Mouse (Mus musculus) kidney, embryonic 16.5 days (tissue): ENCODE measurements around the gene Il18bp. TPM values are rescaled to one million over a fixed set of nuclear protein-coding genes. Genes with fewer than 3 reads are reported as not detected.
"Not testable (repeated sequence)": the region's sequence is repeated elsewhere in the genome, so short reads cannot be mapped to it uniquely, and the experiment has no call there.

Experiments used
- ATAC-seq: fragments of 200-750 bp; cut with Nextera tagmentation; 2 replicates; pipeline ENCODE4 v1.8.0; 2017; ENCODE audit warnings: moderate TSS enrichment; ENCODE audit not compliant: low FRiP score, low TSS enrichment
- H3K27ac ChIP-seq: fragments of 300-500 bp; sonication (generic); 2 replicates; pipeline ENCODE4 v1.5.1; 2014; ENCODE audit warnings: low read length
- H3K27me3 ChIP-seq: fragments of 300-500 bp; sonication (generic); 2 replicates; pipeline ENCODE4 v1.6.1; 2014; ENCODE audit warnings: low read length, control low read depth, mixed read lengths; ENCODE audit not compliant: insufficient read depth
- H3K36me3 ChIP-seq: fragments of 300-500 bp; sonication (generic); 2 replicates; pipeline ENCODE4 v1.6.1; 2014; ENCODE audit warnings: low read length, control low read depth, mixed read lengths; ENCODE audit not compliant: insufficient read depth
- H3K4me1 ChIP-seq: fragments of 300-500 bp; sonication (generic); 2 replicates; pipeline ENCODE4 v1.6.1; 2014; ENCODE audit warnings: low read length, control low read depth, mixed read lengths; ENCODE audit not compliant: insufficient read depth
- H3K4me2 ChIP-seq: fragments of 300-500 bp; sonication (generic); replicated peaks from 2 replicates; pipeline ENCODE4 v1.6.1; 2014; ENCODE audit warnings: low read depth, low read length
- H3K4me3 ChIP-seq: fragments of 300-500 bp; sonication (generic); 2 replicates; pipeline ENCODE4 v1.5.1; 2014; ENCODE audit warnings: mild to moderate bottlenecking, low read length
- H3K9ac ChIP-seq: fragments of 300-500 bp; sonication (generic); replicated peaks from 2 replicates; pipeline ENCODE4 v1.6.1; 2014; ENCODE audit warnings: low read length
- H3K9me3 ChIP-seq: fragments of 300-500 bp; sonication (generic); 2 replicates; pipeline ENCODE4 v1.6.1; 2016; ENCODE audit warnings: low read length, control low read depth
- WGBS: fragments of 180-500 bp; shearing (Covaris S2); extraction: QIAGEN DNeasy Blood & Tissue Kit; methylation state at CpG from one replicate; pipeline ENCODE4 v1.1.7; 2014; 5-methylcytosine and 5-hydroxymethylcytosine counted together
- polyA plus RNA-seq: library from polyadenylated mRNA; unstranded; fragments of >200 nt; fragmentation: Nextera tagmentation; extraction: Ambion mirVana; gene quantifications from 2 replicates; pipeline ENCODE4 v1.2.1, GENCODE M21; 2015

The Il18bp gene
- polyA plus RNA-seq, 1 experiment from 2014 or later: 3.3 TPM

DNA sequence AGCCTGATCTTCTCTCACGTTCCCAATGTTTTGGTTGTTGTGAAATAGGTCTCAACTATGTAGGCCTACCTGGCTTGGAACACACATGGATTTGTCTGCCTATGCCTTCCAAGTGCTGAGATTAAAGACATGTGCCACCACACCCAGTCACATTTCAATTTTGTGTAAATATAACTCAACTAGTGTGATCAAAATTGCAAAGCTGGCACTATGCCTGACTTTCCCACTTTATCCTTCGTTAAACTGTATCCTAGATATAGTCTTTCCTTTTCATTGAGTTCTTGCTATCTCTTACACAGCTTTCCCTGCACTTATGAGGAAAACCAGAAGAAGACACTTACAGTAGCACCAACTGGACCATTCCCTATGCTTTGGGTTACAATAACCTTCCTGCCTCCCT is 17.0 kb upstream of the Il18bp start:
- no peak for ATAC-seq
- Histone ChIP-seq H3K36me3 (peaks cover 65% of the 10 kb centered on the region), H3K27me3 (no peaks in the 10 kb centered on the region), H3K4me2 (no peak overlapping the region), H3K4me1 (no peaks in the 10 kb centered on the region), H3K27ac (no peak overlapping the region), H3K4me3 (no peak overlapping the region), H3K9me3 (no peaks in the 10 kb centered on the region), H3K9ac (no peak overlapping the region)
- 96% methylated on average over 2 of the region's 2 CpGs for WGBS

DNA sequence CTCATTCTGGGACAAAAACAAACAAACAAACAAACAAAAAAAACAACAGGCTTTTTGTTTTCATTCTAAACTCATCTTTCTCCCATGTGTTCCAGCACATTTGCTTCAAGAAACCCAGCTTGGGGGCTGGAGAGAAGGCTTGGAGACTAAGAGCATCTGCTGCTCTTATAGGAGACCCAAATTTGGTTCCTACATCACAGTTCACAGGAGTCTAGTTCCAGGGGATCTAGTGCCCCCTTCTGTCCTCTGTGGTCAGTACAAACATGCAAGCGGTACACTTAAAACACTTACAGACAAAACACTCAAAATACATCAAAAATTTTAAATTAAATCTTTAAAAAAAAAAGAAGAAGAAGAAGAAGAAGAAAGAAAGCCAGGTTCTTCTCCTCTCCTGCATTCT is 16.4 kb upstream of the Il18bp start:
- H3K4me1 ChIP-seq: no peaks in the 10 kb centered on the region
- H3K27me3 ChIP-seq: no peaks in the 10 kb centered on the region
- WGBS: 93% methylated on average over 1 of the region's 1 CpGs
- peaks cover 64% of the 10 kb centered on the region for H3K36me3 ChIP-seq
- H3K27ac ChIP-seq: no peak overlapping the region
- H3K4me3 ChIP-seq: no peak overlapping the region
- H3K9ac ChIP-seq: no peak overlapping the region
- ATAC-seq: no peak
- no peak overlapping the region for H3K4me2 ChIP-seq
- H3K9me3 ChIP-seq: no peaks in the 10 kb centered on the region

DNA sequence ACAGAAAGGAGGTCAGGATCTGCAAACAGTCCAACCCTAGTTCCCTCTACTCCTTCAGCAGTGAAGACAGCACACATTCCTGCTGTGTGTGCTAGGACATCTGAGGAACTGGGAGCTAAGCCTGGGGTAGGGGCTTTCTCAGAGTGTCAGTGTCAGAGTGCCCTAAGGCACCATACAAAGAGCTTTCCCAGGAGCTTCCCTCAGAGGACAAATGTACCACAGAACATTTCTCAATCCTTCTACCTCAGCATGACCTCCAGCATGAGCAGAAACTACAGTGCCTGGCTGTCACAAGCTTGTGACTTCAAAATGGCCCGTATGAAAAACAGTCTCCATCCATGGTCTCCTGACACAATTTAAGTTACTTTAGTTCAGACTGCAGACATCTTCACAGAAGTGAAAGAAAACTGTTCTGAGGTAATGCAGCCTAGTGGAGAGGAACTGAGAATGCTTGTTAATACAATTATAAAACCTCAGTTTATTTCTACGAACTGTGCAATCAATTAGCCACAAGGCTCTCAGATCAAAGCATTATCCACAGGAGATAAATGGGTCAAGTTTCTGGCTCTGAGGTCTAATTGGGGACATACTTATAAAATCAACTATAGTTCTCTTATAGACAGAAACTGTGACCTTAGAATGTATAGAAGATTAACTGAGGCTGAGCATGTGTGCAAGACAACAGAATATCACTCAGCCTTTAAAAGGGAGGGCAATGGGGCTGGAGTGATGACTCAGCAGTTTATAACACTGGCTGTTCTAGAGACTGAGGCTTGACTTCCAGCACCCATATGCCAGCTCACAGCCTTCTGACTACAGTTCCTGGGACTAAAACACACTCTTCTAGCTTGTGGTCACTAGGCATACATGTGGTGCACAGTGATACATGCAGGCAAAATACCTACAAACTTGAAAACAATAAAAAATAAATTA is 7.0 kb upstream of the Il18bp start:
- no peak overlapping the region for H3K4me2 ChIP-seq
- H3K4me1 ChIP-seq: no peaks in the 10 kb centered on the region
- H3K27ac ChIP-seq: no peak overlapping the region
- H3K4me3 ChIP-seq: no peak overlapping the region
- H3K9ac ChIP-seq: no peak overlapping the region
- peaks cover 41% of the 10 kb centered on the region for H3K36me3 ChIP-seq
- no peaks in the 10 kb centered on the region for H3K9me3 ChIP-seq
- 76% methylated on average over 2 of the region's 2 CpGs for WGBS
- no peak for ATAC-seq
- no peaks in the 10 kb centered on the region for H3K27me3 ChIP-seq

DNA sequence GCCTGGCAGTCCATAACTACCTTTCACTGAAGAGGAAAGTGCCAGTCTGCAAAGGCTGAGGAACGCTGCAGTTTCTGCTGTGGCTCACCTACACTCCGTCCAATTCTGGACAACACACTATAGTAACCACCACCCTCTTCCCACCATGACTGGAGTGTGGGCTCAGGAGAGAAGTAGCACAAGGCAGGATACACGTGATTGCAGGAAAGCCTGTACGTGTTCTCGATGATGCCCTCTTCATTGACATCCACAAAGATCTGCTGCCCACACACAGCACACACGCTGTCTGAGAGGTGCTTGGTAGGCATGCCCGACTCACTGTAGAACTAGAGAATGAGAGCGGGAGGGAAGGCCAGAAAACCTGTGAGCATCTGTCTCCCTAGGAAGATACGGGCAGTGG is 5.3 kb upstream of the Il18bp start:
- Histone ChIP-seq H3K4me2 (no peak overlapping the region), H3K36me3 (peaks cover 38% of the 10 kb centered on the region), H3K27me3 (no peaks in the 10 kb centered on the region), H3K27ac (no peak overlapping the region), H3K4me1 (no peaks in the 10 kb centered on the region), H3K9ac (no peak overlapping the region), H3K4me3 (no peak overlapping the region), H3K9me3 (no peaks in the 10 kb centered on the region)
- WGBS: 94% methylated on average over 9 of the region's 9 CpGs
- no peak for ATAC-seq

DNA sequence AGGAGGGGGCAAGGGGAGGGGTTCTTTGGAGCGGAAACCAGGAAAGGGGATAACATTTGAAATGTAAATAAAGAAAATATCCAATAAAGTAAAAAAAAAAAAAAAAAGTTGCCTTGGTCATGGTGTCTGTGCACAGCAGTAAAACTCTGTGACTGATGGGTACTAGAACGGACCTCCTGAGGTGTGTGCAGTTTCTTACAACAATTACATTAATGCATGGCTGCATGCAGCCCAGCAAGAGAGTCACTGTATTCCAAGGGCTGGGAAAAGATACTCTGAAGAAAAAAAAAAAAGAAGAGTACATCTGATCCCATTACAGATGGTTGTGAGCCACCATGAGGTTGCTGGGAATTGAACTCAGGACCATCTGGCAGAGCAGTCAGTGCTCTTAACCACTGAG is 2.4 kb upstream of the Il18bp start:
- H3K4me3 ChIP-seq, H3K4me1 ChIP-seq, H3K9me3 ChIP-seq, H3K9ac ChIP-seq, H3K27ac ChIP-seq, H3K4me2 ChIP-seq, H3K27me3 ChIP-seq, ATAC-seq: not testable (repeated sequence)
- WGBS: 83% methylated on average over 2 of the region's 2 CpGs
- peaks cover 47% of the 10 kb centered on the region for H3K36me3 ChIP-seq

DNA sequence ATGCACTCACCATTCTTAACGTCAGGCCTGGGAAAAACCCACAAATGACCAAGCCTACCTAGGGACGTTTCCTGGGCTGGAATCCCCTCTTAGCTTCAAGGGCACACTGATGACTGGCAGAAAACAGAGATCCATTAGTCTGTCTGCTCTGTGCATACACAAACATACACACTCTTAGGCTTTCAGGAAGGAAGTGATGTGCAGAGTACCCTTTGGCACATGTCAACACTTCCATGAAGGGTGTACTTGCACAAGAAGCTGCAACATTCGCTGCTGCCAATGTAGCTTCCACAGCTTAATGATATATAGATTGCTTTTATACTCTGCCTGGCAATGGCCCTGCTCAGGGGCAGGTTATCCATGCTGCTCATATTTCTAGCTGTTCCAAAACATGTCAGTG is 872 bp upstream of the Il18bp start:
- H3K4me1 ChIP-seq: no peaks in the 10 kb centered on the region
- H3K4me2 ChIP-seq: no peak overlapping the region
- H3K9me3 ChIP-seq: no peaks in the 10 kb centered on the region
- H3K9ac ChIP-seq: no peak overlapping the region
- no peak overlapping the region for H3K4me3 ChIP-seq
- H3K27ac ChIP-seq: no peak overlapping the region
- ATAC-seq: no peak
- no peaks in the 10 kb centered on the region for H3K27me3 ChIP-seq
- peaks cover 62% of the 10 kb centered on the region for H3K36me3 ChIP-seq
- WGBS: 65% methylated on average over 3 of the region's 3 CpGs

DNA sequence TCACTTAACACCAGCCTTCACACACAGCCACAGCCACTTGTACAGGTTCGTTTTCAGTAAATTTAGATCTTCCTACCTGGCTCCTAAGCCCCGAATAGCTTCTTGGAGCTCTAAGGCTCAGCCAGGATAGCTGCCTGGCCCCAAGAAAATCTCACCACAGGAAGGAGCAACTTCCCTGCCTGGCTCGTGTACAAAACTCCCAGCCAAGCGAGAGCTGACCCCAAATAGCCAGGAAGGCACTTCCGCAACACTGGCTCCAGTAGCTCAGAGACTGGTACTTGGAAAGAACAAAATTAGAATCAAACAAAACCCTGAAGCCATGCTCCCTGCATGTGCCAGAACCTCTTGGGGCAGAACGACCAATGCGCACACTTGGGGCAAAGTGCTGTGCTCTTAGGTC is 456 bp downstream of the Il18bp start:
- 66% methylated on average over 7 of the region's 7 CpGs for WGBS
- no peaks in the 10 kb centered on the region for H3K27me3 ChIP-seq
- peaks cover 67% of the 10 kb centered on the region for H3K36me3 ChIP-seq
- no peak overlapping the region for H3K27ac ChIP-seq
- no peak overlapping the region for H3K4me2 ChIP-seq
- no peak for ATAC-seq
- H3K9ac ChIP-seq: no peak overlapping the region
- no peaks in the 10 kb centered on the region for H3K9me3 ChIP-seq
- H3K4me3 ChIP-seq: no peak overlapping the region
- H3K4me1 ChIP-seq: no peaks in the 10 kb centered on the region

DNA sequence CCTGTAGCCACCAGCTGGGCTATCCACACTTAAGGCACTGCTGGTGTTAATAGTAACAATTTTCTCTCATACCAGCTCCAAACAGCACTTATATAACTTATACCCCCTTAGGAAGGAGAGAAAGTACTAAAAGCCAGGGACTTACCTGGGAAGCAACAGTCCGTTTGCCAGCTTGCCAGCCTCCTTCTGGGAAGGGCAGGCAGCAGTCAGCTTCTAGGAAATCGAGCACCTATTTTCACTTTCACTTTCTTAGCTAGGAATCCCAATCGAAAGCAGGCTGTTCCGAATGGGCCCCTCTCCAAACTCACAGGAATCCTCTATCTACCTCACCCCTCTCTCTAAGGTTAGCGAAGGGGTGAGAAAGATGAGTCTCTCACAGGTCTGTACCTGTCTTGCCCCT is 1.0 kb downstream of the Il18bp start:
- H3K4me3 ChIP-seq: no peak overlapping the region
- no peaks in the 10 kb centered on the region for H3K27me3 ChIP-seq
- 81% methylated on average over 5 of the region's 5 CpGs for WGBS
- H3K9me3 ChIP-seq: no peaks in the 10 kb centered on the region
- H3K36me3 ChIP-seq: peaks cover 67% of the 10 kb centered on the region
- H3K27ac ChIP-seq: no peak overlapping the region
- ATAC-seq: no peak
- no peak overlapping the region for H3K9ac ChIP-seq
- no peak overlapping the region for H3K4me2 ChIP-seq
- H3K4me1 ChIP-seq: no peaks in the 10 kb centered on the region

DNA sequence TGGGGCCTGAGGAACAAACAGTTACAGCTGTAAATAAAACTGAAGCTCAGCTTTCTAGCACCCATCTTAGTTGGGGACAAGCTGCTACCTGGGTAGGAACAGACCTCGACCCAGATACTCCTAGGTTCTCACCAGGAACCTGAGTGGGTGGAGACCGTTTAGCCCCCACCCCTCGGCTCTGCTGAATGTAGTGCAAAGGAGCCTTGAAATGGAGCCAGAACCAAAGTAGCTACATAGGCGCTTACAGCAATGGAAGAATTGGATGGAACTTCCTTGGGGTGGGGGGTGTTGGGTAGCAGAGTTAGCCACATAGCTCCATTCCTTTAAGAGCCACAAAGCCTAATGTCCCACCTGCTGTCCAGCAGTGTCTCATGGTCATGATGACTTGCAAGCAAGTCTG is 1.6 kb downstream of the Il18bp start:
- H3K9me3 ChIP-seq: no peaks in the 10 kb centered on the region
- no peak for ATAC-seq
- H3K27ac ChIP-seq: no peak overlapping the region
- no peak overlapping the region for H3K9ac ChIP-seq
- no peaks in the 10 kb centered on the region for H3K4me1 ChIP-seq
- H3K36me3 ChIP-seq: peaks cover 68% of the 10 kb centered on the region
- no peaks in the 10 kb centered on the region for H3K27me3 ChIP-seq
- no peak overlapping the region for H3K4me3 ChIP-seq
- WGBS: 81% methylated on average over 4 of the region's 4 CpGs
- no peak overlapping the region for H3K4me2 ChIP-seq

DNA sequence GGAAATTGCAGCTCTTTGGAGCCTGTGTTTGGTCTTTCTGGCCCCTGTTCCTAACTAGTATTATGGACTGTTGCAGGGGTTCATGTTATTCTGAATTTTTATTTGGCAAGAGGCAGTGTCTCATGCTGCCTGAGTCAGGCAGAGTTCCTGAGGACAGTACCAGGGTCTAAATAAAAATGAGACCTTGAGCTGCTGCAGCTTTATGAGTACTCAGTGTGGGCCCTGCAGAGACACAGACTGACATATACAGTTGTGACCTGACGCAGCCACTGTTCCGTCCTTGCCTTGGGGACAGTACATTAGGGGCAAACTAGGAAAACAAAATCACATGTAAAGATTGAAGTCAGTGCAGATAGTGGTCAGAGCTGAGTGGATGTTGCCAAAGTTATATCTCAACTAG is 3.5 kb downstream of the Il18bp start:
- peaks cover 78% of the 10 kb centered on the region for H3K36me3 ChIP-seq
- H3K27ac ChIP-seq: no peak overlapping the region
- no peaks in the 10 kb centered on the region for H3K4me1 ChIP-seq
- ATAC-seq: no peak
- no peaks in the 10 kb centered on the region for H3K27me3 ChIP-seq
- no peak overlapping the region for H3K4me2 ChIP-seq
- WGBS: 88% methylated on average over 2 of the region's 2 CpGs
- no peaks in the 10 kb centered on the region for H3K9me3 ChIP-seq
- H3K9ac ChIP-seq: no peak overlapping the region
- H3K4me3 ChIP-seq: no peak overlapping the region
